Mouse (Mus musculus) CD4-positive, CD25-positive, alpha-beta regulatory T cell, adult 2 months (primary cell): ENCODE results near the gene Zc3hc1.

Experiments used
- DNase-seq: peaks from one replicate; pipeline ENCODE4 v3.0.0-alpha.2; 2012; ENCODE audit warnings: low read depth, low spot score

The Zc3hc1 gene

DNA sequence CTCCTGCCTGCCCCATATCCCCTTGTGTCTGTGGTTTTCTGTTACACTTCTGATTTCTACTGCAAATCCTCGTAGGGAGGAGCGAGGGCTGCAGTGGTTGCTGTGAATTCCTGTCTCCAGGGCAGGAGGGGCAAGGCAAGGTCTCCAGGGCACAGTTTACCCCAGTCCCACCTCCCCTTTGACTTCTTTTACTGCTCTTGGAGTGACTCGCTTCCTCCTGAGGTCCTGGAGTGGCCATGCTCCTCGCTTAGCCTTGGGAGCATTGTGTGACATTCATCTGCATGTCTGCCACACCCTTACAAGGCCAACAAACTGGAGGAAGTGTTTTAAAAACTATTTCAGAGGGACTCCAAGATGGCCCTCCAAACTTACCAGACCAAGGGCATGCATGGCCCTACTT lies 69.8 kb downstream of the Zc3hc1 start:
- no peak for DNase-seq

GRCm38 (mm10) chr6:30319216-30319615 lies 71.6 kb downstream of the Zc3hc1 start:
- DNase-seq: no peak
